Mouse (Mus musculus) limb, embryonic 11.5 days (tissue): ENCODE measurements around the gene Dld. TPM values are rescaled to one million over a fixed set of nuclear protein-coding genes. Genes with fewer than 3 reads are reported as not detected.

Experiments
- ATAC-seq: fragments of 200-750 bp; cut with Nextera tagmentation; 2 replicates; pipeline ENCODE4 v1.8.0; 2017; ENCODE audit warnings: low read depth; ENCODE audit not compliant: insufficient number of reproducible peaks, low FRiP score, low TSS enrichment
- DNase-seq: peaks from one replicate; pipeline ENCODE4 v3.0.0-alpha.2; 2015; ENCODE audit warnings: low spot score
- H3K27ac ChIP-seq: fragments of 300-500 bp; sonication (generic); replicated peaks from 2 replicates; pipeline ENCODE4 v1.5.1; 2014; ENCODE audit warnings: low read depth, mild to moderate bottlenecking, low read length
- H3K27me3 ChIP-seq: fragments of 300-500 bp; sonication (generic); 2 replicates; pipeline ENCODE4 v1.6.1; 2014; ENCODE audit warnings: mild to moderate bottlenecking, low read length, mixed read lengths; ENCODE audit not compliant: control insufficient read depth, insufficient read depth
- H3K36me3 ChIP-seq: fragments of 300-500 bp; sonication (generic); 2 replicates; pipeline ENCODE4 v1.6.1; 2014; ENCODE audit warnings: mild to moderate bottlenecking, low read length, moderate library complexity, mixed read lengths; ENCODE audit not compliant: control insufficient read depth, insufficient read depth
- H3K4me1 ChIP-seq: fragments of 300-500 bp; sonication (generic); 2 replicates; pipeline ENCODE4 v1.6.1; 2014; ENCODE audit warnings: low read length, mixed read lengths; ENCODE audit not compliant: control insufficient read depth, insufficient read depth
- H3K4me2 ChIP-seq: fragments of 300-500 bp; sonication (generic); 2 replicates; pipeline ENCODE4 v1.6.1; 2014; ENCODE audit warnings: low read depth, mild to moderate bottlenecking, moderate library complexity; ENCODE audit not compliant: severe bottlenecking
- H3K4me3 ChIP-seq: fragments of 300-500 bp; sonication (generic); 2 replicates; pipeline ENCODE4 v1.5.1; 2014; ENCODE audit warnings: low read depth, low read length
- H3K9ac ChIP-seq: fragments of 300-500 bp; sonication (generic); 2 replicates; pipeline ENCODE4 v1.6.1; 2014; ENCODE audit warnings: mild to moderate bottlenecking, low read length
- H3K9me3 ChIP-seq: fragments of 300-500 bp; sonication (generic); 2 replicates; pipeline ENCODE4 v1.6.1; 2016; ENCODE audit warnings: low read length; ENCODE audit not compliant: control insufficient read depth
- WGBS: fragments of 180-500 bp; shearing (Covaris S2); extraction: QIAGEN DNeasy Blood & Tissue Kit; methylation state at CpG from one replicate; pipeline ENCODE4 v1.1.7; 2014; 5-methylcytosine and 5-hydroxymethylcytosine counted together
- polyA plus RNA-seq: library from polyadenylated mRNA; unstranded; fragments of >200 nt; fragmentation: Nextera tagmentation; extraction: Ambion mirVana; gene quantifications from 2 replicates; pipeline ENCODE4 v1.2.1, GENCODE M21; 2014

Dld gene
- polyA plus RNA-seq, 1 experiment from 2014 or later, result 176 TPM

- H3K9me3 ChIP-seq, result no peaks in the 10 kb centered on the region
- 0 out of 2 replicates have a peak, but pooled peaks cover under 1% of the 10 kb centered on the region for H3K4me1 ChIP-seq
- ATAC-seq (no peak), DNase-seq (no peak)
- no peak overlapping the region for H3K9ac ChIP-seq
- H3K36me3 ChIP-seq, result peaks cover 2% of the 10 kb centered on the region; the same call in 1 of the 2 replicates
- no peak overlapping the region for H3K4me3 ChIP-seq
- no peaks in the 10 kb centered on the region for H3K27me3 ChIP-seq
- H3K4me2 ChIP-seq, result no peak overlapping the region
- WGBS, result 77% methylated on average over 6 of the region's 6 CpGs
- H3K27ac ChIP-seq, result no peak overlapping the region
Observed at GRCm38 (mm10) chr12:31315961-31316360, 35.3 kb downstream of the Dld start.

DNA sequence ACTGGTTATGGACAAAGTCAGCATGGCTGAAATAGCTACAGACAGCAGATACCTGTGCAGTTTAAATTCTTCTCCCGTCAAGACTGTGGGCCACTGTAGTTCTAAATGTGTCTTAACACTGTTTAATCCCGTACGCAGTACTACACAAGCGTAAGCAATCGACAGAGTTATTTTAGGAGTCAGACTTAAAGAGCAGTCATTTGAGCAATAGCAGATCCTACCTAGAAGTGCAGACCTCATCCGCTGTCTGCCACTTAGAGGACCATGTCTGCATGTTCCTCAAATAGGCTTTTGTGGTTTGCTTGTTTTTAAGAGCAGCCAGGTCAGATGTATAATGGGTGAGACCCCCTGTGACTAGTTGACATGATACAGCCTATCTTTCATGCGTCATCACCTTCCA lies 36.9 kb downstream of the Dld start:
- Histone ChIP-seq H3K36me3 (peaks cover 5% of the 10 kb centered on the region; the same call in 1 of the 2 replicates), H3K27me3 (no peaks in the 10 kb centered on the region), H3K4me1 (no peaks in the 10 kb centered on the region), H3K27ac (no peak overlapping the region), H3K4me3 (no peak overlapping the region), H3K9me3 (no peaks in the 10 kb centered on the region), H3K4me2 (no peak overlapping the region), H3K9ac (no peak overlapping the region)
- DNase-seq (no peak), ATAC-seq (no peak)
- WGBS, result 94% methylated on average over 7 of the region's 7 CpGs

GRCm38 (mm10) chr12:31313136-31313535 lies 38.1 kb downstream of the Dld start:
- H3K4me2 ChIP-seq, result no peak overlapping the region
- 95% methylated on average over 4 of the region's 4 CpGs for WGBS
- H3K27me3 ChIP-seq, result no peaks in the 10 kb centered on the region
- H3K9ac ChIP-seq, result no peak overlapping the region
- H3K36me3 ChIP-seq, result peaks cover 5% of the 10 kb centered on the region; the same call in 1 of the 2 replicates
- DNase-seq, result no peak
- no peak overlapping the region for H3K4me3 ChIP-seq
- H3K27ac ChIP-seq, result no peak overlapping the region
- no peaks in the 10 kb centered on the region for H3K9me3 ChIP-seq
- ATAC-seq, result no peak
- H3K4me1 ChIP-seq, result no peaks in the 10 kb centered on the region

GRCm38 (mm10) chr12:31312281-31312680 lies 39.0 kb downstream of the Dld start:
- Histone ChIP-seq H3K4me2 (no peak overlapping the region), H3K27me3 (no peaks in the 10 kb centered on the region), H3K9ac (no peak overlapping the region), H3K4me3 (no peak overlapping the region), H3K4me1 (no peaks in the 10 kb centered on the region), H3K36me3 (peaks cover 7% of the 10 kb centered on the region), H3K9me3 (no peaks in the 10 kb centered on the region), H3K27ac (no peak overlapping the region)
- 94% methylated on average over 5 of the region's 5 CpGs for WGBS
- ATAC-seq (no peak), DNase-seq (no peak)

- no peak overlapping the region for H3K4me2 ChIP-seq
- no peaks in the 10 kb centered on the region for H3K4me1 ChIP-seq
- no peak overlapping the region for H3K9ac ChIP-seq
- no peak for DNase-seq
- no peaks in the 10 kb centered on the region for H3K27me3 ChIP-seq
- ATAC-seq, result 0 out of 2 replicates have a peak, but pooled peaks have one; percentile 21
- H3K4me3 ChIP-seq, result no peak overlapping the region
- WGBS, result 89% methylated on average over 9 of the region's 9 CpGs
- H3K27ac ChIP-seq, result no peak overlapping the region
- H3K9me3 ChIP-seq, result no peaks in the 10 kb centered on the region
- H3K36me3 ChIP-seq, result peaks cover 7% of the 10 kb centered on the region
Observed at GRCm38 (mm10) chr12:31311671-31312265, 39.5 kb downstream of the Dld start.

- no peak for ATAC-seq
- WGBS, result 82% methylated on average over 9 of the region's 9 CpGs
Observed at GRCm38 (mm10) chr12:31310687-31311086, 40.6 kb downstream of the Dld start.

DNA sequence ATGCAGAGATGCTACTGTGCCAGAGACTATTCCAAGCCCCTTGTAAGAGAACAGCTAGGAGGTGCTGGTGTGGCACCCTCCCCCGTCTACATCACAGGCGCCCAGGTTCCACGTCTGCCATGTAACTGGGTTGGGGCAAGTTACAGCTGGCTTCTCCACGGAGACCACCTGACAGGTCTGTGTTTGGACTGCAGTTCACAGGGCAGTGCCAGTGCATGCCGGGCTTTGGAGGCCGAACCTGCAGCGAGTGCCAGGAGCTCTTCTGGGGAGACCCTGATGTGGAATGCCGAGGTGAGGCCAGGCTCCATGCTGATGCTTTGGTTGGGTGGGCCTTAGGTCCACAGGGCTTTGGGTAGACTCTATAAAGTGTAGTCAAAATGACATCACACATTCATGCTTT lies 43.5 kb downstream of the Dld start:
- DNase-seq (no peak), ATAC-seq (no peak)
- no peaks in the 10 kb centered on the region for H3K4me1 ChIP-seq
- H3K27me3 ChIP-seq, result no peaks in the 10 kb centered on the region
- no peak overlapping the region for H3K4me2 ChIP-seq
- no peak overlapping the region for H3K9ac ChIP-seq
- 93% methylated on average over 8 of the region's 8 CpGs for WGBS
- no peak overlapping the region for H3K4me3 ChIP-seq
- H3K27ac ChIP-seq, result no peak overlapping the region
- H3K9me3 ChIP-seq, result no peaks in the 10 kb centered on the region
- H3K36me3 ChIP-seq, result peaks cover 13% of the 10 kb centered on the region

More at GRCm38 (mm10) chr12:31310687-31311086, 40.6 kb downstream of the Dld start:
- no peaks in the 10 kb centered on the region for H3K4me1 ChIP-seq
- H3K27ac ChIP-seq, result no peak overlapping the region
- H3K27me3 ChIP-seq, result no peaks in the 10 kb centered on the region
- no peak overlapping the region for H3K4me2 ChIP-seq
- no peak for DNase-seq
- no peak overlapping the region for H3K4me3 ChIP-seq
- H3K36me3 ChIP-seq, result peaks cover 7% of the 10 kb centered on the region
- H3K9me3 ChIP-seq, result no peaks in the 10 kb centered on the region
- no peak overlapping the region for H3K9ac ChIP-seq

GRCm38 (mm10) chr12:31307011-31307410 lies 44.2 kb downstream of the Dld start:
- H3K9me3 ChIP-seq, result no peaks in the 10 kb centered on the region
- no peak overlapping the region for H3K4me2 ChIP-seq
- WGBS, result 93% methylated on average over 8 of the region's 8 CpGs
- DNase-seq, result no peak
- H3K4me1 ChIP-seq, result no peaks in the 10 kb centered on the region
- H3K27me3 ChIP-seq, result no peaks in the 10 kb centered on the region
- no peak overlapping the region for H3K27ac ChIP-seq
- H3K4me3 ChIP-seq, result no peak overlapping the region
- no peak for ATAC-seq
- H3K36me3 ChIP-seq, result peaks cover 16% of the 10 kb centered on the region
- no peak overlapping the region for H3K9ac ChIP-seq
